Mouse (Mus musculus) layer of hippocampus, adult 11-12 months (tissue): ENCODE data around the gene Gsto1.

Experiments used
- DNase-seq: peaks from one replicate; pipeline ENCODE4 v3.0.0; 2022; ENCODE audit warnings: low spot score

Gsto1 gene

DNA sequence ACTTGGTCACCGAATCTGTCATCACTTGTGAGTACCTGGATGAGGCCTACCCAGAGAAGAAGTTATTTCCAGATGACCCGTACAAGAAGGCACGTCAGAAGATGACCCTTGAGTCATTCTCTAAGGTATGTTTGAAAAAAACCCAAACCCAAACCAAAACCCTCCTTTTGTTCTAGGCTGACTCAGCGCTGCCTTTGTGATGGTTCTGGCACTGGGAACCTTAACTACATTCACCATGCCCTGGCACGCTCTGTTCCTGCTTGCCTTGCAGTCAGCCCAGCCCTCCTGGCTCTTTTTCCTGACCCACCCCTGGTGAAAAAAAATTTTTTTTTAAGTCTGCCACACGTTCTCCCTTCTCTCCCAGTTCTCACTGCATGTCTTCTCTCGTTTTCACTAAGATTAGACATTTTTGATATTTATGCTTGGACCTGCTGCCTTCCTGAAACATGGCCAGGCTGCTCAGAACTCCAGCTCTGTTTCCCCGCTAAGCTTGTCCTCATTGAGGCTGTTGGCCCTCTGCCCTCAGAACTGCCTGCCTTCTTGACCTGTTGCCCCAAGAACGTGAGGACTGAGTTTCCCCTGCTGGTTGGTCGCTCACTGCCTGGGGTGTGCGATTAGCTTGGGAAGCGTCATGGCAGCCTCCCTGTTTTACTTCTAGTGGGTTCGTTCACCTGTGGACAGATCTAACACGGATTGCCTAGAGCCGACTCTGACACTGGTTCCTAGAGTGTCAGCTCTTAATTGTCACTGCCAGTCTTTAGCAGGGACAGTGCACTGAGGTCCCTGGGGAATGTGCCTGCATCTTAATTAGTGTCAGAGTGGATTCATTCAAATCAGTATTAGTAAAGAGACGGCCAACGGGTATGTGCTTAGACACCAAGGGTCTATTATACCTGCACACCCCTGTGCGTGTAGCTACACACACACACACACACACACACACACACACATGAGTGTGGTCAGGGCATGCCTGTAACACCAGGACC is 3.5 kb downstream of the Gsto1 start:
- no peak for DNase-seq

DNA sequence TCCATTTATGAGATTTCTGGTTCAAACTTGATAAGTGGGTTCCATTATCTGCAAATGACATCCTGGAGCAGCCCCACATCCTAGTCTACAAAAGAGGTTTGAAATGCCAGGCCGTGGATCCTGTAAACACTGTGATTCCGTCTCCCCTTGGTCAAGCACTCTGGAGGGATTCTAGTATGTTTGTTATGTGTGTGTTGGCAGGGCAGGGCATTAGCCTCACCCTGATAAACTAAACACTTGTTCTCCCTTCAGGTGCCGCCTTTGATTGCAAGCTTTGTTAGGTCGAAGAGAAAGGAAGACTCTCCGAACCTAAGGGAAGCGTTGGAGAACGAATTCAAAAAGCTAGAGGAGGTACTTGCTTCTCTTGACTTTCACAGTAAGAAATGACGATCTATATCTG is 4.4 kb downstream of the Gsto1 start:
- DNase-seq: no peak

DNA sequence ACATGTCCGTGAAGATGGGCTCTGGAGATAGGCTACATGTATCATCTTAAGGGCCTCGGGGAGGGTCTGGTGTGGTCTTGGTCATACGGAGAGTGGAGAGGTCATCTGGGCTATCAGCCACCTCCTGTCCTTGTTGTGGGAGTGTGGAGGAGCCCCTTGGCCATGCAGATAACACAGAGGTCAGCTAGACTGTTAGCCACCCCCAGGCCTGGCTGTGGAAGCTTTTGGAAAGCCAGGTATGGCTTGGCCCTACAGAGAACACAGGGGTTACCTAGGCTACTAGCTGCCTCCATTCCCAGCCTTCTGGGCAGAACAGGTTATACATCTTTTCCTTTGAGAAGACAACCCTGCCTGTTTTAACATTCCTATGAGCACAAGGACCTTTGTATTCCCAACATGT is 7.8 kb downstream of the Gsto1 start:
- no peak for DNase-seq

DNA sequence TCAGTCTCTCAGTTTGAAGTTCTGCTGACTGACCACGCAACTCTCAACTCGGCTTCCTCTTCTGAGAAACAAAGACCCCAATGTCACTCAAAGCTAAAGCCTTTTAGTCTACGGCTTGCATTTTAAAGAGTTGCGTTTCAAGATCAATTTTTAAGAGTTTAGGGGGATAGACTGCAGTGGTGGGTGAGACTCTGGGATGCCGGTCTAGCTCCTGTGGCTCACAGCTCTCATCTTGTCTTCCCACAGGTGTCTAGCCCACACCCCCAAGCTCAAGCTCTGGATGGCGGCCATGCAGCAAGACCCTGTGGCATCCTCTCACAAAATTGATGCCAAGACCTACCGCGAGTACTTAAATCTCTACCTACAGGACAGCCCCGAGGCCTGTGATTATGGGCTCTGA is 9.3 kb downstream of the Gsto1 start:
- DNase-seq: no peak

DNA sequence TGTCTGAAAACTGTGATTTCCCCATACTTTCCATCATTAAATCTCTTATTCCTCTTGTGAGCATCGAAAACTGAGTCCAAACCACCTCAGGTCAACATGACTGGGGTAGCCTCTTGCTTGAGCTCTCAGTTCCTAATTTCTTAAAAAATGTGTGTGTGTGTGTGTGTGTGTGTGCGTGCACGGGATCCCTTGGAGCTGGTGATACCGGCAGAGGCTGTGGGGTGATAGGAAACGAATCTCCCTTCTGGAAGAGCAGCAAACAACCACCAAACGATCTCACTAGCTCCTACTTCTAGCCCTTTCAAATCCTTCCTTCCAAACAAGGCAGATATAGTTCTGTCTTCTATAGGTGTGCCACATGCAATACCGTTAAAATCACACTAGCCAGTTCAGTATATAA is 10.0 kb downstream of the Gsto1 start:
- no peak for DNase-seq

DNA sequence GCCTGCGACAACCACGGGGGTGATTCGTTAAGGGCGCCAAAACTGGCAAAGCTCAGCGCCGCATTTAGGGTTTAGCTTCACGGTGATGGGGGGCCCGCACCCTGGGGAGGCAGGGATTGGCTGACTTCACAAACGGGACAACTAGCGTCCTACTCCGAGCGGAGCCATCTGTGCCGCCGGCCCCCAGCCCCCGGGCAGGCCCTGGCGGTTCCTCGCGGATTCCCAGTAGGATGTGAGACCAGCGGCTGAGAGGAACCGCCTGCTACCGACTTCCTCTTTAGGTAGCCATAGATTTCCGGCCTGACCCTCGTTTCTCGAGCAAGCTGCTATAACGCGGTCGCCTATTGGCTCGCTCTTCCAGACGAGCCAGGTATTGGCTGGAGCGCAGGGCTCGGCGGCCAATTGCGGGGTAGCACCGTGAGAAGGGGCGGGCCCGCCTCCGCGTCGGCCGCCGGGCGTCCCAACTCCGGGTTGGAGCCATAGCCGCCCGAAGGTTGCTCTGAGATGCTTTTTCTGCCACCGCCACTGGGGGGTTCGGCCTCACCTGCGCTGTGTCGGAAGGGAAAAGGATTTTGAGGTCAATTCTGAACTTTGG is 10.7 kb downstream of the Gsto1 start, which contains the start of gene Gsto2:
TSS of gene Gsto2 (plus strand) at position 182 of the 595 bp plus-strand sequence.
- DNase-seq: peak; percentile 95

DNA sequence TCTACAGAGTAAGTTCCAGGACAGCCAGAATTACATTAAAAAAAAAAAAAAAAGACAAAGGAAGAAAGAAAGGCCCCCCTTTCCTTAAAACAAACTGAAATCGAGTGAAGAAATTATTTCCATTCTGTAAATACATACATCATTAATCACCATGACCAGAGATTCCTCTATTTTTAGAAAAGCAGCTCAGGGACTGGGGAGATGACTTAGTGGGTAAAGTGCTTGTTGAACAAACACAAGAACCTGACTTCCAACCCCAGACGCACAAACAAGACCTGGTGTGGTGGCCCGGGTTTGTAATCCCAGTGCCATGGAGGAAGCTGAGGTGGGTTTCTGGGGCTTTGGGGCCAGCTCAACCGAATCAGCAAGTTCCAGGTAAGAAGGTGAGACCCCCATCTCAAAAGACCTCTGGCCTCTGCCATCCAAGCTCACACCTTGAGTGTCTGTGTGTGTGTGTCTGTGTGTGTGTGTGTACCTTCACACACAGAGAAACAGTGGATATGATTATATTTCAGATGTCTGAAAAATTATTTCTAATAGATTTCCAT is 12.9 kb downstream of the Gsto1 start:
- DNase-seq: no peak

DNA sequence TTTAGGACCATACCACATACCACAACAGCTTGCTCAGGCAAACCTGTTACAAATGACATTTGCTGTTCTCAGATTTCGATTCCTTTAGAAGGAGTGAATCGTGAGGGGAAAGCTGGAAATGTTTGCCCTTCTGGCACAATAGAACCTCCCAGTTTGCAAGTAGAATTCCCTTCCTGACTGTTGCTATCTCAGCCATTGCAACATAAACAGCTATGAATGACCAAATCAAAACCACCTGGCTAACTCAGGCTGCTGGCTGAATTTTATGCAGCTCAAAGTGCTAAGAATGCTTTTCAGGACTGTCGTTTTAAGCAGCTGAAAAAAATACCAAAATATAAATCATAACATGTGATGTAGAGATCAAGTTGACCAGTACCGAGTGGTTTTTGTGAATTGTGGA is 14.2 kb downstream of the Gsto1 start:
- DNase-seq: no peak

DNA sequence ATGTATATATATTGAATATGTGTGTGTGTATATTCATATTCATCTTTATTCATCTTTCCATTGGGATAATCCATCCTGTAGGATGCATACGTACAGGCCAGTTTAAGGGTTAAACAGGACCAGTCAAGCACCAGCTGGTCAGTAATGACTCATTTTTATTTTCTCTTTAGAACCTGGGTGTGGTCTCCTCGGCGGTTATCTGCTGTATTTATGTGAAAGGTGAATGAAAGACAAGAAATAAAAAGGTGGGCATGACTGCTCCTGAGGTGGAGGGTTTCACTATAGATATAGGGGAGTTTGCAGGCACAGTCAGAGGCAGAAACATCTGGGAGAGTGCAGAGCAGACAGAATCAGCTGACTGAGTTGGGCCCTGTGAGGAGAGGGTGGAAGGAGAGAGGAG is 14.7 kb downstream of the Gsto1 start:
- no peak for DNase-seq

DNA sequence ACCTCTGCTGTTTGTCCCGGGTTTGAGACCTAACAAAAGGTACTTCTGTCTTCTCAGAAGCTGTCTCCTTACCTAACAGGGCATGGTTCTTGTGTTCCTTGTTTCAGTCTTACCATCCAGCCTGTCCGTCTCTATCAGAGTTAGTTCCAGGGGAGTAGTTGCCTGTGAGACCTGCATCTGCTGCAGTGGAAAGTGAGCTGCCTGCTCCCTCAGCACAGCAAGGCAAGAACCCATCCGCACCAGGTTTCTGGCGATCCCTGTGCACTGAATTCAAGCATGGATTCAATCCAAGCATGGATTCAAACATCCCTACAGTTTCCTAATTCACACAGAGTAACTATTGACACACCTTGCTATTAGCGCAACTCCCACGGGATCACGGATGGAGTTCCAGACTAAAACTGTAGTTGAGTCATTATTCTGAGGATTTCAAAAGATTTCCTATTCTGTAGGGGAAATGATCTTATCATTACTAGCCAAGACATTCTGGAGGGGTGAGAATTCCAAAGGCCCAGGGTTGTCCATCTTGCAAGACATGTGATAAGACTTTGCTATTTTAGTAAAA is 15.4 kb downstream of the Gsto1 start:
- DNase-seq: no peak

DNA sequence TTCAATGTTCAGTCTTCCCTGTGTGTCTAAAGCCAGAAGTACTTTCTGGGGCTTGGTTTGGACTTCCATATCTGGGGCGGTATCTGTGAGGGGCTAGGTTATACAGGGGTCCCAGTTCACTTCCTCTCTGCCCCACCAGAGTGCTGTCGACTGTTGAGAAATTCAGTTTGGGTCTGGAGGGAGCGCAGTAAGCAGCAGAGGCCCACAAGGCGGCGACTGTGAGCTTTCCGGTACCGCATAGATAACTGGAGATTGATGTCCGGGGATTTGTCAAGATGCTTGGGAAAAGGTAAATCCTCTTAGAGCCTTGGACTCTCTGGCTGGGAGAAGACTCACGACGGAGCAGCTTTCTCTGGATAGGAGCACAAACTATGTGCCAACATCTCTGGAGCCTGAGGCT is 16.7 kb downstream of the Gsto1 start:
- DNase-seq: no peak

DNA sequence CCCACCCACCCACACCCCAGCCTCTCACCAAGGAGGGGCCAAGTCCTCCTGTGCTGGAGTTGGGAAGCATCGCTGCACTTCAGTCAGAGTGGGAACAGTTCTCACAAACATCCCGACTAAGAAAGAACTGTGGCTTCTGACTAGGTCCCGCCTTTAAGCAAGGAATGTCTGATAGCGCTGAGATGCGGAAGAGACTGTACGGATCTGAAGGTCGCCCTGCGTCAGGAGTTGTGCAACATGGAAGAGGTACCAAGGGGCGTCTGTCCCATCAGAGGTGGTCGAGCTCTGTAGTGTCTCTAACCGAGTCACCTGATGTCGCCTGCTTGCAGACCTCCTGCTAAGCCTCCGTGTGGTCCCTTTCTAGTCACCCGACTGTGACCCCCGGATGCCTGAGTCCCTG is 21.5 kb downstream of the Gsto1 start:
- DNase-seq: no peak

DNA sequence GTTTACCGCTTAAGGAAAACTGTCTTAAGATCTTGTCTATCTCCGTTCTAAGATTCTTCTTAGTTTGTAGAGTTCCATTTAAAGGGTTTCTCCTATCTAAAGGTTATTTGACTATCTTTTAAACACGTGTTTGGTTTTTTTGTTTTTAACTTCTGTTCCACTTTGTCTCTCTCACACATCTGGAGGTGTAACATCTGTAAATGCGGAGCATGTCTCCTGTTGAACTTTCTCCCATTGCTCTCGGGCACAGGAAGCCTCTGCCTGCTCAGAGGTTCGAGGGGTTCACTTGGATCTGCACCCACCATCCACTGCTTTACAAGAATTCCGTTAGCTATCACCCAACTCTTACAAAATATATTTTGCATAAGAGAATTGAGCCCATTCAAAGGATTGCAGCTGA is 26.8 kb downstream of the Gsto1 start:
- no peak for DNase-seq

DNA sequence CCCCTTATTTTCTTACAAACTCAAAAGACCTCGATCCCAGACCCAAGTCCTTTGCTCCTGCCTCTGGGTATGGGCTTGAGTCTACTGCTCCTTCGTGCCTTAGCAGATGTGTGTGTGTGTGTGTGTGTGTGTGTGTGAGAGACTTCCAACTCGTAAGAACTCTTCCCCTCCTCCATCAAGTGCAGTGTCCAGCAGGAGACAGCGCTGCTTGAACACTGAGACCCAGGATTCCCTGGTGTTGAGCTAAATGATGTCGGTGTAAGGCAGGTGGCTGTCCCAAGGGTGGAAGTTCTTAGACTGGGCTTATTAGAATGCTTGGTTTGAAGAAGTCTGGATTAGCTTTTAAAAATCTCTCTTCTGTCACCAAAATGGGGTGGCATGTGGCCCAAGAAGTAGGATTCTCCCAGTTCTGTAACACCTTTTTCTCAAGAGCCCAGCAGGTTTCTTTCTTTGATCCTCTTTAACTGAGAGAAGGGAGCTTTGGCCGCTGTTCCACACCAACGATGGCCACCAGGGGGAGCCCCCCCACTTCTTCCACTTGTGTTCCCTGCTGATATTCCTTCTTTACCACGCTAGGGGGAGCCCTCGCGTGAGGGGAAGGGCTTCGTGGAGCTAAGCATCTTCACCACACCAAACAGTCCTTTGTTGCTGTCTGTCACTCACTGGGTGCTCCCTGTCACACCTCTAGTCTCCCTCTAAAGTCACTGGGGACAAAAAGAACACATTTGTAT is 27.5 kb downstream of the Gsto1 start:
- peak; percentile 80 for DNase-seq

DNA sequence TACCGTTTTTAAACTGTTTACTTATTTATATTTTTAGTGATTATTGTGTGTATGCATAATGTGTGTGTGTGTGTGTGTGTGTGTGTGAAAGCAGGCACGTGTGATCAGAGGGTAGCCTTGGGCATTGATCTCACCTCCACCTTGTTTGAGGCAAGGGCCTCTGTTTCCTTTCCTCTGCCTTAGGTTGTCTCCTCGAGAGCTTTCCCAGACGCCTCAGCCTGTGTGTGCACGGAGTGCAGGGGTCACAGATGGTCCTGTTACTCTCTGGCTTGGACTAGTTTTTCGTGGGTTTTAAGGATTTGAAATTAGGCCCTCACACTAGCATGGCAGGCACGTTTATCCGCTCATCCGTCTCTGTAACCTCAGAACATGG is 28.1 kb downstream of the Gsto1 start:
- DNase-seq: no peak

DNA sequence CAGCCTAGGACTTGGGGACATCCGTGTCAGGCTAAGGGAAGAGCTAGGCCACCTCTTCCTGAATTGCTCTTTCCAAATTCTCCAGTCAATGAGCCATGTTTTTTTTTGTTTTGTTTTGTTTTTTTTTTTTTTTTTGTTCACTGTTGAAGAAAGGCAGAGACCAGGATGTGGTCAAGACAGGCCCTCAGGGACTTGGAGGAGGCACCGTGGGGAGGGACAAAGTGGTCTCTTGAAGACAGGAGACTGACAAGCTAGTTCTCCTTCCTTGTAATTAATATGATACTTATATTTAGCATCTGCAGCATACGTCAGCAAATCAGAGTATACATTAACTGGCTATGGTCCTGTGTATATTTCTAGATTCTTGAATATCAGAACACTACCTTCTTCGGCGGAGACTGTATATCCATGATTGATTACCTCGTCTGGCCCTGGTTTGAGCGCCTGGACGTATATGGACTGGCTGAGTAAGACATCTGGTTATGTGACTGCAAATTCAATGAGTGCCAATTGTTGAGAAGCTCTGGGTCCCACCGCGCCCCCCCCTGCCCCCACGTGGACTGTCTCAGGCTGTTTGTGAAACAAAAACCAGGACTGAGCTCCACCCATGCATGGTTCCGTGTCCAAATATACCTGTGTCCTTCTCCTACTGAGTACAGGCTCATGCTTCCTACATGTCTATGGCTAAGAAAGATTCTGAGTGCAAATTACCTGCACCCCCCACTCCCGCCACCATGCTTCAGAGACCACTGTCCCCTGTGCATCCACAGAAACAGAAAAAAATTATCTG is 29.7 kb downstream of the Gsto1 start:
- no peak for DNase-seq

DNA sequence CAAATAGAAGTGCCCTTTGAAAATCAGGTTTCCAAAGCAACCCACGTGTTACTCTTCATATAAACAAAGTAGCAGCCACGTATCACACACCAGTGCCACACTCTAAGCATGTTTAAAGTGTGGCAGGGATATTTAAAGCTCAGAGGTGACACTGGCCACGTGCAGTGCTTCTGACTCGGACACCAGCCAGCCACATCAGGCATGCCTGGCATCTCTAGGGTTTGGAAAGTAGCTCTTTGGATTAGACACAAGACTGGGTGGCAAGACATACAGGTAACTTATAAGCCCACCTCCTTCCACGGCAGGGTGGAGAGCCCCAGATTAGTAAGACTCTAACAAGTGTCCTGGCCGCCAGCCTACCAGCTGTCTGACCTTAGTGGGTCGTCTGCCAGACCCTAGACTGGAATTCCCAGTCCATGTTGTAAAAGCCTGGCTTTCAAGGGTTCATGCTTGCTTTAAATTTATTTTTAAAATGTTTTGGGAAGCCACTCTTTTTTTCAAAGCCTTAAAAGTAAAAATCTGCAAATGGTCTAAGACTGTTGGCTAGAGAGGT is 30.5 kb downstream of the Gsto1 start:
- DNase-seq: no peak

DNA sequence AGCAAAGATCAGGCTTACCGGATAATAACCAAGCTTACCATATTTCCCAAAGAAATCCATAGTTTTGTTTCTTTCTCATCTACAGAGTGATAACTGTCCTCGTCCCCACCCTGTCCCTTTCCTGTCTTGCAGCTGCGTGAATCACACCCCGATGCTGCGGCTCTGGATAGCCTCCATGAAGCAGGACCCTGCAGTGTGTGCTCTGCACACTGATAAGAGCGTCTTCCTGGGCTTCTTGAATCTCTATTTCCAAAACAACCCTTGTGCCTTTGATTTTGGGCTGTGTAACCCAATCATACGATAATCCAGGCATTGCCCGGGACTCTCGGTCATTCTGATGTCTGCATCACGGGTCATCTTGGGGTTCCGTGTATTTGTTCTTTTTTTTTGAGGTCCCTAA is 31.1 kb downstream of the Gsto1 start:
- no peak for DNase-seq

DNA sequence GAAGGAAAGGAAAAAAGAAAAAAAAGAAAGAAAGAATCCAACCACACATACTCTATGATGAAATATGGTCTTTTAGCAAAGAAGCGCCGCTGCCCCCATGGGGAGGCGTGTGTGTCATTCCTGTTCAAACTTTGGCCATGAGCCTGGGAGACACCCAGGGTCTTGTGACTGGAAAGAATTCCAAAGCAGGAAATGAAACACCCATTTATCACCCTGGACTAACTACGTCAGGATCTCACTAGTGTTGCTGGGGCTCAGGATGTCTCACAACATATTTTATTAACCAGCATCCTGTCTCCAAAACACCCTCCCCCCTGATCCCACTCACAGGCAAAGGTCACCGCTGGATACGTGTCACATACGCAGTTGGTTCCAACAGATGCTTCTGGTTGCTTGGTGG is 31.8 kb downstream of the Gsto1 start:
- no peak for DNase-seq

DNA sequence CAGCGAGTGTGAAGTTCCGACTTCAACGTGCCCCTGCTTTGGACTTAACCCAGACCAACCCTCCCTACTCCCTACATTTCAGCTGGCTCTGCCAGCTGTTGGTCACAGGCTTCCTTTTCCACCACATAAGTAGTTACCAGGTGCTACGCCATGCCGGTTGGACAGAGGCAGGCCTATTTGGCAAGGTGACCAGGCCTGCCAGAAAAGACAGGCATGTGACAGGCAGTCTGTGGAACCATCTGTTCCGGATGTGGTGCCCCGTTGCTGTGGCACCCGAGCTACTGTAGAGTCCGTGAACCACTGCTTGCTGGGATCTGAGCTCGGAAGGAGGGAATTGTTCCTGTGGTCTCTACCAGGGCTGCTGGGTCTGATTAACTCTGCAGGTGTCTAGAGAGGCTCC is 32.6 kb downstream of the Gsto1 start:
- DNase-seq: peak; percentile 37

DNA sequence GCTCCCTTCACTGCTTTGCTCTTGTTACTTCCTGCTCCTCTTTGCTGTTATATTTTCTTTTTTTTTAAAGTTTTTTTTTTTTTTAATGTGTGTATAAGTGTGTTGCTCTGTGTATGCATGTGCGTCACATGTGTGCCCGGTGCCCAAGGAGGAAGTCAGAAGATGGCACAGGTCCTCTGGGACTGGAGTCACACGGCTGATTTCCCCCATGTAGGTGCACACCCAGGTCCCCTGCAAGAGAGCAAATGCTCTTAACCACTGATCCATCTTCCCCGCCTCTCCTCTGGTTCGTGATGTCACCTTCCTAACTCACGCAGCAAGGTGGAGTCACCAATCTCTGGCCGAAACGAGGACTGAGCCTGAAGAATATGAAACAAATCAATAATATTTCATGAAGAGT is 33.3 kb downstream of the Gsto1 start:
- no peak for DNase-seq
